Mouse (Mus musculus) thymus, postnatal 25 days (tissue): ENCODE results near the gene Dis3l.
"Not testable (repeated sequence)": the region's sequence is repeated elsewhere in the genome, so short reads cannot be mapped to it uniquely, and the experiment has no call there.

Source experiments
- DNase-seq: peaks from one replicate; pipeline ENCODE4 v3.0.0; 2022

The Dis3l gene

GRCm38 (mm10) chr9:64316986-64317385, 24.1 kb downstream of the Dis3l start:
- DNase-seq, result no peak

GRCm38 (mm10) chr9:64314696-64315095, 26.4 kb downstream of the Dis3l start:
- DNase-seq, result no peak

- no peak for DNase-seq
Measured at GRCm38 (mm10) chr9:64312128-64312527, 29.0 kb downstream of the Dis3l start.

GRCm38 (mm10) chr9:64310996-64311785, 29.9 kb downstream of the Dis3l start:
- DNase-seq, result no peak

GRCm38 (mm10) chr9:64306476-64307312, 34.4 kb downstream of the Dis3l start:
- DNase-seq, result no peak

- not testable (repeated sequence) for DNase-seq
Measured at GRCm38 (mm10) chr9:64303086-64303485, 38.0 kb downstream of the Dis3l start.

- DNase-seq, result no peak
Measured at GRCm38 (mm10) chr9:64282404-64282987, 58.6 kb downstream of the Dis3l start.

GRCm38 (mm10) chr9:64281781-64282178, 59.3 kb downstream of the Dis3l start:
- DNase-seq, result no peak

GRCm38 (mm10) chr9:64281105-64281780, 59.8 kb downstream of the Dis3l start, which contains the start of gene Tipin:
Gene Tipin, plus strand, starts transcription at chr9:64281581.
- peak; percentile 97 for DNase-seq

- DNase-seq, result no peak
Measured at GRCm38 (mm10) chr9:64278665-64279310, 62.3 kb downstream of the Dis3l start.

GRCm38 (mm10) chr9:64277706-64278105, 63.4 kb downstream of the Dis3l start:
- DNase-seq, result peak; percentile 76

- peak; percentile 23 for DNase-seq
Measured at GRCm38 (mm10) chr9:64274919-64275318, 66.2 kb downstream of the Dis3l start.

GRCm38 (mm10) chr9:64274291-64274690, 66.8 kb downstream of the Dis3l start:
- DNase-seq, result no peak

GRCm38 (mm10) chr9:64273757-64274156, 67.3 kb downstream of the Dis3l start:
- DNase-seq, result no peak

- DNase-seq, result peak; percentile 23
Measured at GRCm38 (mm10) chr9:64272611-64273010, 68.5 kb downstream of the Dis3l start.

- no peak for DNase-seq
Measured at GRCm38 (mm10) chr9:64271249-64271648, 69.8 kb downstream of the Dis3l start.

- not testable (repeated sequence) for DNase-seq
Measured at GRCm38 (mm10) chr9:64268836-64269235, 72.3 kb downstream of the Dis3l start.

- DNase-seq, result no peak
Measured at GRCm38 (mm10) chr9:64268196-64268595, 72.9 kb downstream of the Dis3l start.

- DNase-seq, result no peak
Measured at GRCm38 (mm10) chr9:64267231-64267630, 73.9 kb downstream of the Dis3l start.

GRCm38 (mm10) chr9:64264813-64265212, 76.3 kb downstream of the Dis3l start:
- DNase-seq, result no peak

GRCm38 (mm10) chr9:64261023-64261422, 80.1 kb downstream of the Dis3l start:
- no peak for DNase-seq

GRCm38 (mm10) chr9:64259906-64260305, 81.2 kb downstream of the Dis3l start:
- DNase-seq, result no peak
